Mouse (Mus musculus): ENCODE measurements around the gene Tspan17. TPM values are rescaled to one million over a fixed set of nuclear protein-coding genes. Genes with fewer than 3 reads are reported as not detected.

Gene Tspan17
- polyA plus RNA-seq, 1 experiment: 48.2 TPM

GRCm38 (mm10) chr13:54800206-54800605 lies 11.0 kb downstream of the Tspan17 start:
- no peak for DNase-seq (ENCODE audit: extremely low spot score in 1 of 2, low spot score in 1 of 2)

DNA sequence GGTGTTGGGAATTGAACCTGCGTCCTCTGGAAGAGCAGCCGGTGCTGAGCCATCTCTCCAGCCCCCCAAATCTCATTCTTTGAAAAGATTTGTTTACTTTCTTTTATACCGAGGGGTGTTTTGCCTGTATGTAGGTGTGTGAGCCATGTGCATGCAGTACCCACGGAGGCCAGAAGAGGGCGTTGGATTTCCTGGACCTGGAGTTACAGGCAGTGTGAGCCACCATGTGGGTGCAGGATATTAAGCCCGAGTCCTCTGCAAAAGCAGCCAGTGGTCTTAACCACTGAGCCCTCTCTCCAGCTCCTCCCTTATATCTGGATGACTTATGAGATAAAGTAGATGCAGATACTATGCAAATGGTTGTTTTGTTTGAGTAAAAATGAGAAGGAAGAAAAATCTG lies 13.8 kb downstream of the Tspan17 start:
- DNase-seq (ENCODE audit: extremely low spot score in 1 of 2, low spot score in 1 of 2): no peak

DNA sequence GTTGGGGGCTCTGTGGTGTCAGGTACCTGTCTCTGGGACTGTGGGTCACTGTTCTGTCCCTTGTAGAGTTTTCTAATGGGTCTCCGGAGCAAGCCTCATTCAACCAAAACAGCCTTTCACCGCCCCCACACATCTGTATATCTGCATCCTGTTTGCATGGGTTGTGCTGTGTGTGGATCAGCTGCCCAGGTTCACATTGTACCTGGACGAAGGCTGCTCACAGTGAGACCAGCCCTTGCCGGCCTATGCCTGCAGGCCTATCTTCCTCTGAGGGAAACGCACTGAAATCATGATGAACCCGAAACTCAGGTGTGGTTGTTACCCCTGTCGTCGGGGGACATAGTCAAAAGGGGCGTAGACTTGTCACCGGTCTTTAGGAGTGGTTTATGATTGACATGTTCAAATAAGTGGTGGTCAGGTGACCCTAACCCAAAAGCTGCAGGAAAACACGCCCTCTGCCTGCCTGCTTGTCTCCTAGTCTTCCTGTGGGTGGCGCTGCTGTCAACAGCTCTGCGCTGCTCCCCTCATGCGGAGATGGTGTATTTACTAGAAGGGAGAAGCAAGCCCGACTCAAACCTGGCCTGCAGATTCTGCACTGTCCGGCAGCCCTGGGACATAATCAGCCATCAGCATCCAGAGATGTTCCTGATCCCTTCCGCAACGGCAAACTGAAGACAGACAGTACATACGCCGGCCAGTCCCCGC lies 16.1 kb downstream of the Tspan17 start:
- DNase-seq (ENCODE audit: extremely low spot score in 1 of 2, low spot score in 1 of 2): peak in 1 of 2 experiments; percentile 76

GRCm38 (mm10) chr13:54806434-54806976 lies 17.3 kb downstream of the Tspan17 start:
- DNase-seq (ENCODE audit: extremely low spot score in 1 of 2, low spot score in 1 of 2): no peak

- DNase-seq (ENCODE audit: extremely low spot score in 1 of 2, low spot score in 1 of 2): peak in 1 of 2 experiments; percentile 51
These were observed 18.9 kb downstream of the Tspan17 start for GRCm38 (mm10) chr13:54808067-54808466.

GRCm38 (mm10) chr13:54811476-54811875 lies 22.3 kb downstream of the Tspan17 start:
- peak in 1 of 2 experiments; percentile 60 for DNase-seq (ENCODE audit: extremely low spot score in 1 of 2, low spot score in 1 of 2)

- DNase-seq (ENCODE audit: extremely low spot score in 1 of 2, low spot score in 1 of 2): no peak
These were observed 24.2 kb downstream of the Tspan17 start for GRCm38 (mm10) chr13:54813381-54813780.

DNA sequence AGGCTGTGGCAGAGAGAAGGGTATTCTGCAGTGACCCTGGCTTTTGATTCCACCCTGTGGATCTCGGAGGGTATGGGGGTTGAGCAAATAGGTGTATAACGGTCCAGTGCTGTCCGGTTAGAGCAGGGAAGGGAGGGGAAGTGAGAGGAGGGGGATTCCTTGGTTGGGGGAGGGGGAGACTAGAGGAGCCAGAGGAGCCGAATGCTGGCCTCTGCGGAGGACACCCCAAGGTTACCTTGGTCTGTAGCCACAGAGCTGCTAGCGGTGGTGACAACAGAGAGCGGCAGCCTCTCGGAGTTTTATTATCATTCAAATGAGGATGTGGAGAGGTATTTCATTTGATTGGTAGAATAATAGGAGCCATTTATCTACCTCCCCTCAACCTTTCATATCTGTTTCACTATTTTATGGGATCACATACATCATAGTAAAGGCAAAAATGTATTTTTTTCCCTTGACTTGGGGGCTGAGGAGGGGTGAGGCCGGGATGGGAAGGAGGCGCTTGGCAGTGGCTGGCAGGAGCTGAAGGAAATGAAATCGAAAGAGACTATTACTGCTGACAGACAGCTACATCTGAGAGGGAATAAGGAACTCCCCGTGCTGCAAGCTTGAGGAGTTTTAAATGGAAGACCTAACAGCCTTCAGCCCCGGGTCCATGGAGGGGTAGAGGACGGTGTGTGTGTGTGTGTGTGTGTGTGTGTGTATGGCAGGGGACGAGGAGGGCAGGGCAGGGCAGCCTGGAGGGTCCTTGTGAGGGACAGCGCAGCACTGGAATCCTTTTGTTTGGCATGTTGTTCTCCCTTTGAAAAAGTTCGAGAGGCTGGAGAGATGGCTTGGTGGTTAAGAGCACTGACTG lies 29.4 kb downstream of the Tspan17 start:
- no peak for DNase-seq (ENCODE audit: extremely low spot score in 1 of 2, low spot score in 1 of 2)

GRCm38 (mm10) chr13:54821106-54821505 lies 31.9 kb downstream of the Tspan17 start:
- DNase-seq (ENCODE audit: extremely low spot score in 1 of 2, low spot score in 1 of 2): no peak

- DNase-seq (ENCODE audit: extremely low spot score in 1 of 2, low spot score in 1 of 2): no peak
These were observed 32.8 kb downstream of the Tspan17 start for GRCm38 (mm10) chr13:54821931-54822330.

GRCm38 (mm10) chr13:54824111-54824931 lies 35.1 kb downstream of the Tspan17 start:
- no peak for DNase-seq (ENCODE audit: extremely low spot score in 1 of 2, low spot score in 1 of 2)

DNA sequence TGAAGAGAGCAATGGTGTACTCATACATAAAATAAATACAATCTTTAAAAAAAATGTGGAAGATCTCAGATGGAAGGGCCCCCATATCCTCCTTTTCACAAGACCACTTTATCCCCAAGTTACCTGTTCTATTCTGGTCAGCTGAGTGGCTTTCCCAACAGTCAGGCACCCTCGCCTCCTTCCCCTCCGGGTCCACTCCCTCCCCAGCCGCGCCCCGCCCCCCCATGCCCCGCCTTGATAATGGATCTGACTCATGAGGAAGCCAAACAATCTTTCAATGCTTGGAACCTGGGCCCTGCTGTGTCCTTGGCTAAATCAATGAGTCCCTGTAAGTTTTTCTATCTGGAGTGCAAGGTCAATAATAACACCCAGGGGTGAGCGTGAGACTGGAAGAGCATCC lies 38.8 kb downstream of the Tspan17 start:
- DNase-seq (ENCODE audit: extremely low spot score in 1 of 2, low spot score in 1 of 2): no peak

DNA sequence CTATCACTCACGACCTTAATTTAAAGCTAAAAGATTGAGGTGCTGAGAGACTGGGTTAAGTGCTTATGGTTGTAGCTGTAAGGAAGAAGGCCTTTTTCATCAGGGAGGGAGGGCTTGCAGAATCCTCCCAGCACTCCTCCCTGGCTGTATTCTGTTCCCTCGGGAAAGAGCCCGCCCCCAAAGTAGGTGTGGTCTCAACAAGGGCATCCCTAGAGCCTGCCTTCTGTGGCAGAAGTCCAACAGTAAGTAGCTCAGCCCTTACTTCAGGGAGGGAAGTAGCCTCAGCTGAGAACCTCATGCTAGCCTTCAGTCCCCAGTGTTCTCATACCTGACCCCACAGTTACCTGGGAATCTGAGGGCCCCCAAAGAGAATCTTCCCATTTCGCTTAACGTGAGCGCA lies 39.3 kb downstream of the Tspan17 start:
- DNase-seq (ENCODE audit: extremely low spot score in 1 of 2, low spot score in 1 of 2): no peak

- DNase-seq (ENCODE audit: extremely low spot score in 1 of 2, low spot score in 1 of 2): no peak
These were observed 40.3 kb downstream of the Tspan17 start for GRCm38 (mm10) chr13:54829450-54829849.

- DNase-seq (ENCODE audit: extremely low spot score in 1 of 2, low spot score in 1 of 2): no peak
These were observed 47.3 kb downstream of the Tspan17 start for GRCm38 (mm10) chr13:54836351-54837030.

- DNase-seq (ENCODE audit: extremely low spot score in 1 of 2, low spot score in 1 of 2): no peak
These were observed 47.9 kb downstream of the Tspan17 start for GRCm38 (mm10) chr13:54837061-54837460.

DNA sequence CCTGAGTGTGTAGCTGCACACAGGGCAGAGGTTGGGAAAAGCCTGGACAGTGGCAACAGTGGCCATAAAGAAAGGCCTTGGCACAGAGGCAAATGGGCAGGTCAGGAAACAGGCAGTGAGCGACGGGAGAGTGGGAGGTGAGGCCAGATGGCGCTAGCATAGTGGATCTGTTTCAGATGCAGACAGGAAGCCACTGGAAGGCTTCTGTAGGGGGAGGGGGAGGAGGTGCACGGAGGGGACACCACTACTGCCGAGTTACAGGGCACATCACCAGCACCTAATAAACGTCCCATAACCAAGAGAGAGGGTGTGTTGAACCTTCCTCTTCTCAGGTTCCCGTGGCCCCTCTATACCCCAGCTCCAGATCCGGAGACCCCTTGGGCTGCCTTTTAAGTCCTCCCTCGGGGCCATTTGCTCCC lies 48.3 kb downstream of the Tspan17 start:
- peak in 1 of 2 experiments; percentile 56 for DNase-seq (ENCODE audit: extremely low spot score in 1 of 2, low spot score in 1 of 2)

- DNase-seq (ENCODE audit: extremely low spot score in 1 of 2, low spot score in 1 of 2): peak in 1 of 2 experiments; percentile 36
These were observed 49.4 kb downstream of the Tspan17 start for GRCm38 (mm10) chr13:54838540-54838939.

- DNase-seq (ENCODE audit: extremely low spot score in 1 of 2, low spot score in 1 of 2): no peak
These were observed 50.0 kb downstream of the Tspan17 start for GRCm38 (mm10) chr13:54839211-54839610.

GRCm38 (mm10) chr13:54844579-54844978 lies 55.4 kb downstream of the Tspan17 start:
- DNase-seq (ENCODE audit: extremely low spot score in 1 of 2, low spot score in 1 of 2): no peak
